Mouse (Mus musculus) forebrain, embryonic 15.5 days (tissue): Measurements from ENCODE around the gene Syap1. TPM values are rescaled to one million over a fixed set of nuclear protein-coding genes. Genes with fewer than 3 reads are reported as not detected.
"Not testable (repeated sequence)": the region's sequence is repeated elsewhere in the genome, so short reads cannot be mapped to it uniquely, and the experiment has no call there.

Source experiments
- ATAC-seq: fragments of 200-750 bp; cut with Nextera tagmentation; replicated peaks from 2 replicates; pipeline ENCODE4 v1.8.0; 2017; ENCODE audit warnings: mild to moderate bottlenecking, moderate TSS enrichment, moderate library complexity
- H3K27ac ChIP-seq: fragments of 300-500 bp; sonication (generic); replicated peaks from 2 replicates; pipeline ENCODE4 v1.5.1; 2015; ENCODE audit warnings: mild to moderate bottlenecking, inconsistent platforms
- H3K27me3 ChIP-seq: fragments of 300-500 bp; sonication (generic); 2 replicates; pipeline ENCODE4 v1.6.1; 2015; ENCODE audit warnings: inconsistent platforms
- H3K36me3 ChIP-seq: fragments of 300-500 bp; sonication (generic); 2 replicates; pipeline ENCODE4 v1.6.1; 2015; ENCODE audit warnings: mild to moderate bottlenecking, inconsistent platforms
- H3K4me1 ChIP-seq: fragments of 300-500 bp; sonication (generic); 2 replicates; pipeline ENCODE4 v1.6.1; 2015; ENCODE audit warnings: inconsistent platforms
- H3K4me2 ChIP-seq: fragments of 300-500 bp; sonication (generic); replicated peaks from 2 replicates; pipeline ENCODE4 v1.6.1; 2015; ENCODE audit warnings: mild to moderate bottlenecking, inconsistent platforms
- H3K4me3 ChIP-seq: fragments of 300-500 bp; sonication (generic); 2 replicates; pipeline ENCODE4 v1.5.1; 2015; ENCODE audit warnings: mild to moderate bottlenecking, inconsistent platforms
- H3K9ac ChIP-seq: fragments of 300-500 bp; sonication (generic); replicated peaks from 2 replicates; pipeline ENCODE4 v1.6.1; 2015; ENCODE audit warnings: mild to moderate bottlenecking, inconsistent platforms
- H3K9me3 ChIP-seq: fragments of 300-500 bp; sonication (generic); 2 replicates; pipeline ENCODE4 v1.6.1; 2016; ENCODE audit warnings: inconsistent platforms
- WGBS: fragments of 180-500 bp; shearing (Covaris S2); methylation state at CpG from one replicate; pipeline ENCODE4 v1.1.7; 2015; ENCODE audit warnings: mixed read lengths; 5-methylcytosine and 5-hydroxymethylcytosine counted together
- polyA plus RNA-seq: library from polyadenylated mRNA; unstranded; fragments of >200 nt; fragmentation: Nextera tagmentation; extraction: Ambion mirVana; gene quantifications from 2 replicates; pipeline ENCODE4 v1.2.1, GENCODE M21; 2015

Syap1 gene
- polyA plus RNA-seq, 1 experiment from 2014 or later: 30.1 TPM

- Histone ChIP-seq H3K27ac (no peak overlapping the region), H3K4me3 (no peak overlapping the region), H3K36me3 (peaks cover 11% of the 10 kb centered on the region; the same call in 1 of the 2 replicates), H3K4me1 (no peaks in the 10 kb centered on the region), H3K27me3 (no peaks in the 10 kb centered on the region), H3K4me2 (no peak overlapping the region), H3K9me3 (no peaks in the 10 kb centered on the region), H3K9ac (no peak overlapping the region)
- 93% methylated on average over 2 of the region's 2 CpGs for WGBS
- no peak for ATAC-seq
Measured at GRCm38 (mm10) chrX:162873761-162874160, 14.5 kb downstream of the Syap1 start.

- Histone ChIP-seq H3K27ac (no peak overlapping the region), H3K9me3 (no peaks in the 10 kb centered on the region), H3K27me3 (no peaks in the 10 kb centered on the region), H3K36me3 (peaks cover 5% of the 10 kb centered on the region; the same call in 1 of the 2 replicates), H3K9ac (no peak overlapping the region), H3K4me3 (no peak overlapping the region), H3K4me2 (no peak overlapping the region), H3K4me1 (no peaks in the 10 kb centered on the region)
- 34% methylated on average over 4 of the region's 4 CpGs for WGBS
- no peak for ATAC-seq
Measured at GRCm38 (mm10) chrX:162871734-162872517, 16.3 kb downstream of the Syap1 start.

- WGBS: 81% methylated on average over 3 of the region's 3 CpGs
- no peak for ATAC-seq
- Histone ChIP-seq H3K9ac (no peak overlapping the region), H3K36me3 (peaks cover 3% of the 10 kb centered on the region; the same call in 1 of the 2 replicates), H3K4me1 (no peaks in the 10 kb centered on the region), H3K9me3 (no peaks in the 10 kb centered on the region), H3K27me3 (no peaks in the 10 kb centered on the region), H3K4me3 (no peak overlapping the region), H3K4me2 (no peak overlapping the region), H3K27ac (no peak overlapping the region)
Measured at GRCm38 (mm10) chrX:162868294-162868965, 19.8 kb downstream of the Syap1 start.

GRCm38 (mm10) chrX:162848682-162849081 is 39.6 kb downstream of the Syap1 start:
- Histone ChIP-seq H3K4me3 (no peak overlapping the region), H3K4me2 (no peak overlapping the region), H3K9me3 (no peaks in the 10 kb centered on the region), H3K36me3 (no peaks in the 10 kb centered on the region), H3K27ac (no peak overlapping the region), H3K4me1 (no peaks in the 10 kb centered on the region), H3K27me3 (no peaks in the 10 kb centered on the region), H3K9ac (no peak overlapping the region)
- ATAC-seq: no peak
- WGBS: 82% methylated on average over 1 of the region's 1 CpGs

GRCm38 (mm10) chrX:162845531-162845930 is 42.7 kb downstream of the Syap1 start:
- Histone ChIP-seq H3K9ac (no peak overlapping the region), H3K9me3 (no peaks in the 10 kb centered on the region), H3K4me2 (no peak overlapping the region), H3K4me3 (no peak overlapping the region), H3K27me3 (no peaks in the 10 kb centered on the region), H3K36me3 (no peaks in the 10 kb centered on the region), H3K27ac (no peak overlapping the region), H3K4me1 (no peaks in the 10 kb centered on the region)
- ATAC-seq: no peak
- 94% methylated on average over 3 of the region's 3 CpGs for WGBS

GRCm38 (mm10) chrX:162844447-162845100 is 43.7 kb downstream of the Syap1 start:
- no peak overlapping the region for H3K9ac ChIP-seq
- no peaks in the 10 kb centered on the region for H3K27me3 ChIP-seq
- no peaks in the 10 kb centered on the region for H3K4me1 ChIP-seq
- H3K4me2 ChIP-seq: no peak overlapping the region
- H3K27ac ChIP-seq: no peak overlapping the region
- ATAC-seq: no peak
- no peaks in the 10 kb centered on the region for H3K9me3 ChIP-seq
- no peaks in the 10 kb centered on the region for H3K36me3 ChIP-seq
- no peak overlapping the region for H3K4me3 ChIP-seq
- WGBS: 59% methylated on average over 8 of the region's 8 CpGs

- Histone ChIP-seq H3K27me3 (no peaks in the 10 kb centered on the region), H3K9me3 (no peaks in the 10 kb centered on the region), H3K4me2 (no peak overlapping the region), H3K4me3 (no peak overlapping the region), H3K9ac (no peak overlapping the region), H3K27ac (no peak overlapping the region), H3K4me1 (peaks cover 4% of the 10 kb centered on the region; the same call in 1 of the 2 replicates), H3K36me3 (no peaks in the 10 kb centered on the region)
- WGBS: 20% methylated on average over 3 of the region's 3 CpGs
- ATAC-seq: no peak
Measured at GRCm38 (mm10) chrX:162832101-162832500, 56.1 kb downstream of the Syap1 start.

GRCm38 (mm10) chrX:162831542-162831941 is 56.7 kb downstream of the Syap1 start:
- Histone ChIP-seq H3K9me3 (no peaks in the 10 kb centered on the region), H3K4me2 (no peak overlapping the region), H3K27me3 (no peaks in the 10 kb centered on the region), H3K4me3 (no peak overlapping the region), H3K4me1 (peaks cover 4% of the 10 kb centered on the region; the same call in 1 of the 2 replicates), H3K27ac (no peak overlapping the region), H3K9ac (no peak overlapping the region), H3K36me3 (no peaks in the 10 kb centered on the region)
- no peak for ATAC-seq
- 69% methylated on average over 1 of the region's 1 CpGs for WGBS

GRCm38 (mm10) chrX:162831036-162831435 is 57.2 kb downstream of the Syap1 start:
- peaks cover 4% of the 10 kb centered on the region; the same call in 1 of the 2 replicates for H3K4me1 ChIP-seq
- no peaks in the 10 kb centered on the region for H3K36me3 ChIP-seq
- no peaks in the 10 kb centered on the region for H3K27me3 ChIP-seq
- no peaks in the 10 kb centered on the region for H3K9me3 ChIP-seq
- 0% methylated on average over 1 of the region's 1 CpGs for WGBS
- no peak overlapping the region for H3K4me2 ChIP-seq
- H3K9ac ChIP-seq: no peak overlapping the region
- H3K4me3 ChIP-seq: no peak overlapping the region
- H3K27ac ChIP-seq: no peak overlapping the region
- ATAC-seq: no peak

GRCm38 (mm10) chrX:162830313-162830712 is 57.9 kb downstream of the Syap1 start:
- not testable (repeated sequence) for H3K4me3 ChIP-seq, H3K4me2 ChIP-seq, H3K27ac ChIP-seq, H3K4me1 ChIP-seq, H3K27me3 ChIP-seq, H3K9ac ChIP-seq, H3K9me3 ChIP-seq, H3K36me3 ChIP-seq, ATAC-seq
- 66% methylated on average over 2 of the region's 2 CpGs for WGBS

GRCm38 (mm10) chrX:162829741-162830140 is 58.5 kb downstream of the Syap1 start:
- peak overlapping the region; percentile 62 for H3K4me3 ChIP-seq
- WGBS: 49% methylated on average over 5 of the region's 5 CpGs
- peak overlapping the region; percentile 30 for H3K4me2 ChIP-seq
- H3K4me1 ChIP-seq: peaks cover 4% of the 10 kb centered on the region; the same call in 1 of the 2 replicates
- H3K9ac ChIP-seq: no peak overlapping the region
- H3K36me3 ChIP-seq: no peaks in the 10 kb centered on the region
- H3K27ac ChIP-seq: no peak overlapping the region
- H3K27me3 ChIP-seq: no peaks in the 10 kb centered on the region
- no peaks in the 10 kb centered on the region for H3K9me3 ChIP-seq
- ATAC-seq: 0 out of 2 replicates have a peak, but pooled peaks have one; percentile 12

- peak within 1 kb of the TSS; percentile 52; the same call in 1 of the 2 replicates for H3K27ac ChIP-seq
- peaks cover 4% of the 10 kb centered on the region; the same call in 1 of the 2 replicates for H3K4me1 ChIP-seq
- ATAC-seq: peak; percentile 99
- peak within 1 kb of the TSS; percentile 55 for H3K9ac ChIP-seq
- WGBS: 26% methylated on average over 37 of the region's 37 CpGs
- no peaks in the 10 kb centered on the region for H3K9me3 ChIP-seq
- no peaks in the 10 kb centered on the region for H3K36me3 ChIP-seq
- peak within 1 kb of the TSS; percentile 62 for H3K4me3 ChIP-seq
- H3K4me2 ChIP-seq: peak within 1 kb of the TSS; percentile 67
- H3K27me3 ChIP-seq: no peaks in the 10 kb centered on the region
Measured at GRCm38 (mm10) chrX:162829203-162829708, 59.0 kb downstream of the Syap1 start, which contains the start of gene Txlng. Gene Txlng (minus strand): TSS chrX:162829454.
